Mouse (Mus musculus): ENCODE measurements around the gene Hip1r.

GRCm38 (mm10) chr5:124013747-124014146 lies 40.3 kb downstream of the Hip1r start:
- TF ChIP-seq CTCF (IDR thresholded peaks at IDR 0.05; ENCODE audit: low read depth, low read length) (no peak), GATA1 (IDR thresholded peaks at IDR 0.05; ENCODE audit: borderline replicate concordance, low read length) (no peak), TAL1 (conservative IDR thresholded peaks at IDR 0.05; ENCODE audit: low read depth, low read length) (no peak), GATA2 (IDR thresholded peaks at IDR 0.05; ENCODE audit: borderline replicate concordance, low read depth, low read length) (no peak), POLR2AphosphoS5 (IDR thresholded peaks at IDR 0.05; ENCODE audit: insufficient replicate concordance, low read depth, low read length) (no peak)
